Mouse (Mus musculus) c-Kit-positive CD71-positive TER-119-negative erythroid progenitor cells, embryonic 14.5 days (primary cell): Measurements from ENCODE around the gene Mllt11.

Experiments
- DNase-seq: peaks from one replicate; pipeline ENCODE4 v3.0.0-alpha.2; 2013; ENCODE audit warnings: low read depth

Mllt11 gene

DNA sequence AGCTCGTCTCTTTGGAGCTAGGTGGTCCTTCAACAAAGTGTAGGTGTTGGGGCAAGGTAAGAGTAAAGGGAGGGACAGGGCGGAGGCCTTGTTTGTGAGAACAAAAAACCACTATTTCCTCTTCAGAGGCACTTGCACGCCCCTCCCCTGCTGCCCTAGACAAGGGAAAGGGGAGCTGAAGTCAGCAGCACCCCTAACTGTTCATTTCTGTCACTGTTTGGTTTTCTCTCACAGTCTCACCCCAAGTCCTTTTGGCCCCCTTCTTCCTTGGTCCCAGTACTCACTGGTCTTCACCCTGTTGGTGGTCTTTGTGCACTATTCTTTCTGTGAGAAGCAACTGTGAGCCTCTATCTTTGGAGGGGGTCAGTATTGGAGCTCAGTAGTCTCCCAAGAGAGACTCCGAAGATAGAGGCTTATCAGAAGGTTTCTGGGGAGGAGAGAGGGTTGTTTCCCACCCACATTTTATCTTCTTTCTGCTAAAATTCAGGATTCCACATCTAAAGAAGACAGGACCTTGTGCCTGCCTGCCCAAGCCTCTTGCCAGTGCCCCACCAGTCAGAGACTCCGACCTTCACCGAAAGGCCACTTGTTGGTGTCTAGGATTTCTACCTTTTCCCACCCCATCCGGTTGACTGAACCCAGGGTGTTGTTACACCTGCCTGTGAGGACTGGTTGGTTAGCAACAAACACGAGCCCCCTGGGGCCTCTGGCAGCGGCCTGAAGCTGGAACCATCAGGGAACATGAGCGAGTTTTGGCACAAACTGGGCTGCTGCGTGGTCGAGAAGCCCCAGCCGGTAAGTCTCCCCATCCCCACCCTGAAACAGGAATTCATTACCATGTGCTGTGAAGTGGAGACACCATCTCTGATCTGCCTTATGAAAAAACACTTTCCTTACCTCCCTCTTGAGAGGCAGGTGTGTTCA lies at the start of gene Mllt11:
Mllt11 (minus strand) TSS at position 874 of the 924 bp plus-strand sequence.
- DNase-seq: no peak

GRCm38 (mm10) chr3:95281216-95282126 lies 49.5 kb upstream of the Mllt11 start, which contains the start of the genes Mindy1 and Prune1:
Gene Mindy1 (plus strand): TSS chr3:95281345.
Gene Prune1 (minus strand): TSS chr3:95282076.
- peak; percentile 99 for DNase-seq

DNA sequence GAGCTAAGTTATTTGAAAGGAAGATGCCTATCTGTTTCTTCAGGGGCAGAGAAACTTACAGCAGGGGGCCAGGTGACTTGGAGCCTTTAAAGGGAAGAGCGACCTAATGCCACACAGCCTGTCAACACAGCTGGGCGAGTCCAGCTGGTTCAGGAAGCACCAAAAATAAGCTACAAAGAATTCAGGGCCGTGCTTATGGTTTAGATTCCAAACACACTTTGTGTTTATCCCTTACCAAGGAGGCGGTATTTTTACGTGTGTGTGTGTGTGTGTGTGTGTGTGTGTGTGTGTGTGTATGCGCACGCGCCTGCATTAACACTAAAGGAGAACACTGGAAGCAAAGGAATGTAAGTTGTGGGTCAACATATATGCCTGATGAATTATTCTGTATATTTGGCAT lies 48.8 kb upstream of the Mllt11 start:
- DNase-seq: no peak

GRCm38 (mm10) chr3:95277149-95277551 lies 45.2 kb upstream of the Mllt11 start:
- no peak for DNase-seq

GRCm38 (mm10) chr3:95276428-95276934 lies 44.5 kb upstream of the Mllt11 start:
- no peak for DNase-seq

DNA sequence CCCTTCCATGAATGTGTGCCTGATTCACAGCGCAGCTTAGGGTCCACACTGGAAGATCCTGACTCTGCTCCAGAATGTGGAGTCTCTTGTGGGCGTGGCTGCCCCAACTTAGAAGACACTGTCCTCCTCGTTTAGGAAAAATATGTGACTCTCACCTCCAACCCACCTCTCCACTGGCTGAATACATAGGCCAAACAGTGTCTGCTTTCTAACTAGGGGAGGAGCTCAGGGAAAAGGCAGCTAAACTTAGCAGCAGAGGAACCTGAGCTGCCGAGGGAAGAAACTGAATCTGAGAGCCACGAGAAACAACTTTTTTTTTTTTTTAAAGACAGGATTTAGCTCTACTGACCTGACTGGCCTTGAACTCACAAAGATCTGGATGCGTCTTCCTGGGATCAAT lies 43.2 kb upstream of the Mllt11 start:
- DNase-seq: no peak

GRCm38 (mm10) chr3:95274453-95274852 lies 42.5 kb upstream of the Mllt11 start:
- no peak for DNase-seq

DNA sequence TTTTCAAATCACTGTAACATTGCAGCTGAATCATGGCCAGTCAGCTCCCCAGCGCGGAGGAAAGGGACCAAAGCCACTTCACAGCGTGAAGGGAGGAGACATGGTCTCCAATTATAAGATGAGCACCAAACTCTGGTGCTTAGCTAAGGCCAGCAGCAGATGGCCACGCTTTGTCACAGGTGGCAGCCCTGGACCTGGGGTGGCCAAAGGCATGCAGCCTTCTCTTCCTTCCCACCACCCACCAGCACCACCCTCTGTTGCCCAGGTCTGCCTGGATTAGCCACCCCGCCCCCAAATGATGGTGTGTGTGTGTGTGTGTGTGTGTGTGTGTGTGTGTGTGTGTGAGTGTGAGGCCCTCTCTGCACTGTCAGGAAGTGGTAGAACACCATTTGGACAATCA lies 41.5 kb upstream of the Mllt11 start:
- DNase-seq: no peak

- no peak for DNase-seq
Measured at GRCm38 (mm10) chr3:95270766-95271364, 38.9 kb upstream of the Mllt11 start.

GRCm38 (mm10) chr3:95269789-95270188 lies 37.8 kb upstream of the Mllt11 start:
- DNase-seq: no peak

DNA sequence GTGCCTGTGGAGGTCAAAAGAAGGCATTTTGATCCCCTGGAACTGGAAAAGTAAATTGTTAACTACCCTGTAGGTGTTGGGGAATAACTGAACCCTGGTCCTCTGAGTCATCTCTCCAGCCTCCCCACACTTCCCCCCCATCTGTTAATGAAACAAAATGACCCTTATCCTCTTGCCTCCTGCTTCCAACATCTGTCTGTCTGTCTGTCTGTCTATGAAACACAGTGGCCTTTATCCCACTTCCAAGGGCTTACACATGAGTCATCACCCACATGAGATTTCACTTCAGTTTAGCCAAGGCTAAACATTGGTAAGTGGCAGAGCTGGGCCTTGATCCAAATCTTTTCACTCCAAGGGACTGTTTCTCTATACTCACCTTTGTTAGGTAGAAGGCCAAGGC lies 35.9 kb upstream of the Mllt11 start:
- no peak for DNase-seq

DNA sequence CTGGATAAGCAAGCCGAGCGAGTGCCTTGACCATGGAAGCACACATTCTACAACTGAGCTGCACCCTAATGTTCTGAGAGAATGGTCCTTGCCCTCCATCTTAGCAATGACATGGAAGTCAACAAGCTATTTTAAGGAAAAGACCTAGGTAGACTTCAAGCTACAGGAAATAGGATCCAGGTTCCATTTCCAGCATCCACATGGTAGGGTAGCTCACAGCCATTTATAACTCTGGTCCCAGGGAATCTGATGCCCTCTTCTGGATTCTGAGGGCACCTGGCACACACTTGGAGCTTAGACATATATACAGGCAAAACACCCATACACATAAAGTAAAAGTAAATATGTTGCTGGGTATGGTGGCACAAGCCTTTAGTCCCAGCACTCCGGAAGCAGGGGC lies 34.1 kb upstream of the Mllt11 start:
- no peak for DNase-seq

DNA sequence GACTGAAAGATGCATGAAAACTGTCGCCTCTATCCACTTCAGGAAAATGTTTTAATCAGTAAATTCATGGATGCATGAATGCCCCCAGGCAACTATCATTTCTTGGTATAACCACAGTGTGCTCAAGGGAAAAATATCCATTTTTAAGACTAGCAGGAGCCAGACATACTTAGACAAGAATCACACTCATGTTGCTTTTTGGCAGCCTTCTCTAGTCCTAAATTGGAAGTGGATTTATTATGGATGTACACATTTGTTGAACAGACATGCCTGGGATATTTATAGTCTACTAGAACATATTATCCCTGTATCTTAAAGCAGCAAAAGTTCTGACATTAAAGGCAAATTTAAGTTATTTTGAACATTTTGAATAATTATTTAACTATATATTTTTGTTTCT lies 32.8 kb upstream of the Mllt11 start:
- no peak for DNase-seq

- peak; percentile 56 for DNase-seq
Measured at GRCm38 (mm10) chr3:95263089-95263739, 31.2 kb upstream of the Mllt11 start.

DNA sequence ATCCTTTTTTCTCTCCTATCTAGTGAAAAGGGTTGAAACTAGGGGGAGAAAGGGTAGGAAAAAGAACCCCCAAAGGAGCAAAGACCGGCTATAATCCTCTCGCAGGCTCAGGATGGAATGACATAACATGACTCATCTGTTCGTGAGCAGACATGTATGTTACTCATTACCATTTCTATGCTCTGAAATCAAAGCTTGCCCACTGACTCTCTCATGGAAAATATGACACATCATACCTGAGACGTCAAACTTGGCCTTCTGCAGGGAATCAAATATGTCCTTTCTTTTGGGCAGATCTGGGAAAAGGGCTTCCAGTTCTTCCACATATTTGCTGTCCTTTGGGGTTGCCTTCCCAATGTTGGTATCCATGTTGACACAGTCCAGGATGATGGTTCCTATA lies 30.0 kb upstream of the Mllt11 start:
- no peak for DNase-seq

DNA sequence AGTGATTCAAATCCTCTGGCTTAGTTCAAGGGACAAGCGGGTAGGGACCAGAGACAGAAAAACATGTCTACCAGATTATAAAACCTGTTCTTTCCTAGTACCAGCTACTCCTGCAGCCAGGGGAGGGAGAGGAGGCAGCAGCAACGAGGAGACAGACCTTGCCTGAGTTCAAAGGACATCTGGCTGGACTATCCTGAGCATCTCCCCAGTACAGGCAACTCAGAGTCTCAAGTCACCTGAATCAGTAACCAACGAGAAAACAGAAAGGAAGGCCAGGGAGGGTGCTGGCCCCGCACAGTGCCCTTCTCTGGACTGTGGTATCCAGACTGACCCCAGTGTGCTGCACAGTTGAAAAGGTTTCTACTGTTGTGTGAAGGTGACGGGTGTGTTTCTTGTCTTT lies 25.0 kb upstream of the Mllt11 start:
- DNase-seq: no peak

GRCm38 (mm10) chr3:95250783-95251424 lies 18.9 kb upstream of the Mllt11 start, which contains the start of gene Bnipl:
Gene Bnipl (minus strand): TSS chr3:95251193.
- DNase-seq: no peak

- no peak for DNase-seq
Measured at GRCm38 (mm10) chr3:95250361-95250760, 18.4 kb upstream of the Mllt11 start.

DNA sequence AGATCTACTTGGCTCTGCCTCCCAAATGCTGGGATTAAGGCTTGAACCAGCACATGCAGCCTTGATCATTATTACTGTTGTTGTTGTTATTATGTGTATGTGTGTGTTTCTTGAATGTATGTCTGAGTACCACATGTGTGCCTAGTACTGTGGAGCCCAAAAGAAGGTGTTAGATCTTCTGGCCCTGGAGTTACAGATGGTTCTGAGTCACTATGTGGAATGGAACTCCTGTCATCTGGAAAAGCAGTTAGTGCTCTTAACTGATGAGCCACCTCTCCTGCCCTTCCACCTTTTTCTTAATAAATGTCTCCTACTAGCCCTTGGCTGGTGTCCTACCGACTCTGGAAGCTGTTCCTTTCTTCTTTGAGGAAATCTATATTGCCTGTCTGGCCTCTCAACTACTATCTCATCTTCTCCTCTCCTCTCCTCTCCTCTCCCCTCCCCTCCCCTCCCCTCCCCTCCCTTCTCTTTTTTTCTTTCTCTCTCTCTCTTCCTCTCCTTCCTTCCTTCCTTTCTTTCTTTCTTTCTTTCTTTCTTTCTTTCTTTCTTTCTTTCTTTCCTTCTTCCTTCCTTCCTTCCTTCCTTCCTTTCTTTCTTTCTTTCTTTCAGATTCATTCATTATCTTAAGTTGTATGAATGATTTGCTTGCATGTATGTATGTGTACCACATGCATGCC lies 15.8 kb upstream of the Mllt11 start:
- no peak for DNase-seq

GRCm38 (mm10) chr3:95246465-95247231 lies 14.7 kb upstream of the Mllt11 start:
- no peak for DNase-seq
